Mouse (Mus musculus) forebrain, embryonic 11.5 days (tissue): ENCODE measurements around the gene Clec9a. TPM values are rescaled to one million over a fixed set of nuclear protein-coding genes. Genes with fewer than 3 reads are reported as not detected.

Source experiments
- ATAC-seq: fragments of 200-750 bp; cut with Nextera tagmentation; replicated peaks from 2 replicates; pipeline ENCODE4 v1.8.0; 2017; ENCODE audit warnings: moderate TSS enrichment; ENCODE audit not compliant: low FRiP score
- DNase-seq: peaks from one replicate; pipeline ENCODE4 v3.0.0-alpha.2; 2017; ENCODE audit warnings: low spot score
- H3K27ac ChIP-seq: fragments of 300-500 bp; sonication (generic); 2 replicates; pipeline ENCODE4 v1.5.1; 2014; ENCODE audit warnings: low read depth, low read length
- H3K27me3 ChIP-seq: fragments of 300-500 bp; sonication (generic); 2 replicates; pipeline ENCODE4 v1.6.1; 2014; ENCODE audit warnings: mild to moderate bottlenecking, low read length, mixed read lengths; ENCODE audit not compliant: control insufficient read depth, insufficient read depth
- H3K36me3 ChIP-seq: fragments of 300-500 bp; sonication (generic); 2 replicates; pipeline ENCODE4 v1.6.1; 2014; ENCODE audit warnings: mild to moderate bottlenecking, low read length, moderate library complexity, mixed read lengths; ENCODE audit not compliant: control insufficient read depth, insufficient read depth
- H3K4me1 ChIP-seq: fragments of 300-500 bp; sonication (generic); replicated peaks from 2 replicates; pipeline ENCODE4 v1.6.1; 2014; ENCODE audit warnings: low read length, mixed read lengths; ENCODE audit not compliant: control insufficient read depth, insufficient read depth
- H3K4me2 ChIP-seq: fragments of 300-500 bp; sonication (generic); 2 replicates; pipeline ENCODE4 v1.6.1; 2014; ENCODE audit warnings: low read depth, mild to moderate bottlenecking, low read length, moderate library complexity, mixed read lengths; ENCODE audit not compliant: severe bottlenecking
- H3K4me3 ChIP-seq: fragments of 300-500 bp; sonication (generic); 2 replicates; pipeline ENCODE4 v1.5.1; 2014; ENCODE audit warnings: low read depth, low read length
- H3K9ac ChIP-seq: fragments of 300-500 bp; sonication (generic); 2 replicates; pipeline ENCODE4 v1.6.1; 2014; ENCODE audit warnings: low read length
- H3K9me3 ChIP-seq: fragments of 300-500 bp; sonication (generic); 2 replicates; pipeline ENCODE4 v1.6.1; 2016; ENCODE audit warnings: low read length, mixed read lengths; ENCODE audit not compliant: control insufficient read depth
- WGBS: fragments of 180-500 bp; shearing (Covaris S2); extraction: QIAGEN DNeasy Blood & Tissue Kit; methylation state at CpG from one replicate; pipeline ENCODE4 v1.1.7; 2014; 5-methylcytosine and 5-hydroxymethylcytosine counted together
- polyA plus RNA-seq: library from polyadenylated mRNA; unstranded; fragments of >200 nt; fragmentation: Nextera tagmentation; extraction: Ambion mirVana; gene quantifications from 2 replicates; pipeline ENCODE4 v1.2.1, GENCODE M21; 2014

The Clec9a gene
- polyA plus RNA-seq, 1 experiment from 2014 or later, result 0.51 TPM

GRCm38 (mm10) chr6:129436025-129436424 lies 27.4 kb downstream of the Clec9a start:
- no peak overlapping the region for H3K4me2 ChIP-seq
- DNase-seq (no peak), ATAC-seq (no peak)
- H3K27me3 ChIP-seq, result no peaks in the 10 kb centered on the region
- no peak overlapping the region for H3K4me3 ChIP-seq
- no peaks in the 10 kb centered on the region for H3K9me3 ChIP-seq
- H3K36me3 ChIP-seq, result no peaks in the 10 kb centered on the region
- H3K4me1 ChIP-seq, result no peaks in the 10 kb centered on the region
- H3K27ac ChIP-seq, result no peak overlapping the region
- H3K9ac ChIP-seq, result no peak overlapping the region
- 92% methylated on average over 3 of the region's 3 CpGs for WGBS

GRCm38 (mm10) chr6:129438033-129438432 lies 29.4 kb downstream of the Clec9a start:
- ATAC-seq (no peak), DNase-seq (no peak)
- Histone ChIP-seq H3K9me3 (no peaks in the 10 kb centered on the region), H3K9ac (no peak overlapping the region), H3K4me3 (no peak overlapping the region), H3K4me2 (no peak overlapping the region), H3K27me3 (no peaks in the 10 kb centered on the region), H3K27ac (no peak overlapping the region), H3K4me1 (no peaks in the 10 kb centered on the region), H3K36me3 (no peaks in the 10 kb centered on the region)
- 88% methylated on average over 2 of the region's 2 CpGs for WGBS

GRCm38 (mm10) chr6:129449743-129450142 lies 41.1 kb downstream of the Clec9a start:
- ATAC-seq (no peak), DNase-seq (no peak)
- Histone ChIP-seq H3K36me3 (no peaks in the 10 kb centered on the region), H3K9ac (no peak overlapping the region), H3K4me3 (no peak overlapping the region), H3K4me2 (no peak overlapping the region), H3K9me3 (no peaks in the 10 kb centered on the region), H3K27me3 (no peaks in the 10 kb centered on the region), H3K4me1 (no peaks in the 10 kb centered on the region), H3K27ac (no peak overlapping the region)
- WGBS, result 85% methylated on average over 6 of the region's 6 CpGs

- H3K9ac ChIP-seq, result no peak within 1 kb of the TSS
- H3K4me2 ChIP-seq, result no peak within 1 kb of the TSS
- H3K27ac ChIP-seq, result no peak within 1 kb of the TSS
- ATAC-seq, result no peak
- H3K36me3 ChIP-seq, result no peaks in the 10 kb centered on the region
- 57% methylated on average over 13 of the region's 13 CpGs for WGBS
- H3K4me1 ChIP-seq, result no peaks in the 10 kb centered on the region
- DNase-seq, result no peak
- H3K4me3 ChIP-seq, result no peak within 1 kb of the TSS
- H3K9me3 ChIP-seq, result no peaks in the 10 kb centered on the region
- no peaks in the 10 kb centered on the region for H3K27me3 ChIP-seq
Measured at GRCm38 (mm10) chr6:129451411-129452039, 42.9 kb downstream of the Clec9a start, which contains the start of gene Clec1a. TSS of gene Clec1a (minus strand) at chr6:129452000.

GRCm38 (mm10) chr6:129471386-129471785 lies 62.7 kb downstream of the Clec9a start:
- Histone ChIP-seq H3K9me3 (no peaks in the 10 kb centered on the region), H3K4me2 (no peak overlapping the region), H3K27me3 (no peaks in the 10 kb centered on the region), H3K4me3 (no peak overlapping the region), H3K4me1 (no peaks in the 10 kb centered on the region), H3K27ac (no peak overlapping the region), H3K9ac (no peak overlapping the region), H3K36me3 (no peaks in the 10 kb centered on the region)
- WGBS, result 93% methylated on average over 6 of the region's 6 CpGs
- ATAC-seq, result no peak
- no peak for DNase-seq

GRCm38 (mm10) chr6:129472627-129473026 lies 64.0 kb downstream of the Clec9a start:
- no peak overlapping the region for H3K27ac ChIP-seq

More at GRCm38 (mm10) chr6:129472627-129473026, 64.0 kb downstream of the Clec9a start:
- Histone ChIP-seq H3K4me1 (no peaks in the 10 kb centered on the region), H3K27me3 (no peaks in the 10 kb centered on the region), H3K4me3 (no peak overlapping the region), H3K9ac (no peak overlapping the region), H3K4me2 (no peak overlapping the region), H3K9me3 (no peaks in the 10 kb centered on the region), H3K36me3 (no peaks in the 10 kb centered on the region)
- ATAC-seq (no peak), DNase-seq (no peak)
- WGBS, result 88% methylated on average over 5 of the region's 5 CpGs

Other genes with a start within 250 kb of the Clec9a start
- not detected in 2 replicates for gene Clec2d, start 228.2 kb upstream of the Clec9a start, polyA plus RNA-seq
- gene Cd69, start 133.4 kb upstream of the Clec9a start, polyA plus RNA-seq, result not detected in 2 replicates
- not detected in 2 replicates for gene 4922502D21Rik, start 77.1 kb upstream of the Clec9a start, polyA plus RNA-seq
- gene Clec12a, start 66.2 kb upstream of the Clec9a start, polyA plus RNA-seq, result 0.19 and 0.39 TPM in 2 replicates
- gene Clec12b, start 23.0 kb upstream of the Clec9a start, polyA plus RNA-seq, result not detected in 2 replicates
- gene Clec1b, start 11.6 kb upstream of the Clec9a start, polyA plus RNA-seq, result 7.5 and 12.3 TPM in 2 replicates
- gene Clec1a, start 43.1 kb downstream of the Clec9a start, polyA plus RNA-seq, result 0.65 and 0.75 TPM in 2 replicates
- gene Olr1, start 98.3 kb downstream of the Clec9a start, polyA plus RNA-seq, result not detected in 2 replicates
- not detected in 2 replicates for gene Tmem52b, start 103.7 kb downstream of the Clec9a start, polyA plus RNA-seq
- 21.5 and 22.4 TPM in 2 replicates for gene Gabarapl1, start 124.3 kb downstream of the Clec9a start, polyA plus RNA-seq
- gene Klre1, start 169.0 kb downstream of the Clec9a start, polyA plus RNA-seq, result not detected in 2 replicates
- not detected in 2 replicates for gene Klrd1, start 182.9 kb downstream of the Clec9a start, polyA plus RNA-seq
- gene Klrk1, start 215.0 kb downstream of the Clec9a start, polyA plus RNA-seq, result 0.16 and 0.23 TPM in 2 replicates
- not detected in 2 replicates for gene Klrc3, start 234.5 kb downstream of the Clec9a start, polyA plus RNA-seq